Mouse (Mus musculus): Measurements from ENCODE around the gene Gramd4. TPM values are rescaled to one million over a fixed set of nuclear protein-coding genes. Genes with fewer than 3 reads are reported as not detected.

Gramd4 gene
- polyA plus RNA-seq, 1 experiment from 2014 or later = 12.6 TPM

DNA sequence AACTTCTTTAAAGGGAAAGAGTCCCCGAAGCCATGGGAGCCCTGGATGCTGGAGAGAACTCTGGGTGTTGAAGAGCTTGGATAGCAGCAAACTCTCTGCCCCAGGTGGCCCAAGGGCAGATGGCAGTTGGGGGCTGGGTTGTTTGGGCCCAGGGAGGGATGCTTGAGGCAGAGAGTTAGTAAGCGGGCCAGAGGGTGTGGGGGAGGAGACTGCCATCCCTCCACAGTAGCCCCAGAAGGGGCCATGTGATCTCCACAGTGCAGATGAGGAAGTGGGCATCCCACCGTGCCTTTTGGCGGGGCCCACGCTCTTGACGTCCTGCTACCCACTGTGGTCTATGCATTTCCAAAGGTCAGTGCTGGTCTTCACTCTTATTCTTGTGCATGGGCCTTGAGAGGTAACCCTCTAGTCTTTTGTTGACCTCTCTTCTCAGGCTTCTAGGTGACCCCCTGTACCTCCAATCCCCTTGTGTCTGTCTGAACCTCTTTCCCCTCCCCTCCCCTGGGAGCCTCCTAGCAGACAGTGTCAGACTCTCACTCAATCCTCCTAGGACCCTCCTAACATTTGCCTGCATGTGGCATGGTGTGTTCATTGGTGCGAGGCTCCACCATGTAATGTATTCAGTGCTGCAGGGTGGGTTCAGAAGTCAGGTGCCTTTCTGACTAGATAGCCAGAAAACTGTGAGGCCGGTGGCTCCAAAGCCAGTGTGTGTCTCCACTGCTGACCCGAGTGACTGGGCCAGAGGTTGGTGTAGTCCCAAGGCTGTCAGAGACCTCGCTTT is 11.7 kb downstream of the Gramd4 start:
- Histone ChIP-seq H3K27ac (ENCODE audit: low read depth, low read length) (no peak overlapping the region; the same call in 1 of the 2 replicates), H3K9me3 (ENCODE audit: control insufficient read depth, low read length) (no peaks in the 10 kb centered on the region), H3K27me3 (replicated peaks; ENCODE audit: control insufficient read depth, insufficient read depth, low read length) (no peaks in the 10 kb centered on the region), H3K4me3 (ENCODE audit: low read depth, low read length) (no peak overlapping the region), H3K36me3 (ENCODE audit: control insufficient read depth, insufficient read depth, low read length) (no peaks in the 10 kb centered on the region), H3K9ac (ENCODE audit: low read depth, low read length) (no peak overlapping the region), H3K4me1 (replicated peaks; ENCODE audit: control insufficient read depth, insufficient read depth, low read length) (peaks cover 56% of the 10 kb centered on the region), H3K4me2 (no peak overlapping the region)
- ATAC-seq (replicated peaks; ENCODE audit: low FRiP score) (no peak), DNase-seq (ENCODE audit: low spot score) (no peak)
- WGBS = 78% methylated on average over 10 of the region's 10 CpGs

DNA sequence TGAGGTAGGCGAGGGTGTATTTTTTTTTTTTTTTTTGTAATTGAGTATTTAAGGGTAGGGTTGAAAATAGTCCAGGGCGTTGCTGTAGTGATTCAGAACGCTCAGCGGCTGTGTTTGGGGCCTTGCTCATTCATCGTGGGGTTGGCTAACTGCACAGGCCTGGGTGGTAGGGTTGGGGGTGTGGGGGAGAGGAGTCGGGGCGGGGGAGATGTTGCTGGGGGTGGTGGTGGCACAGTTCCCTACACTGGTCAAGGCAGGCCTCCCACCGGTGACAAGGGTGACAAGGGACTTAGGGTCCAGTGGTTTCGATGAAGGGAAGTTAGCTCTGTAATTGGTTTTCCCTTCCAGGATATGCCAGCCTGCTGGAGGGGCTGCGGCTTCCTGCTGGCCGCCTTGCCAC is 12.9 kb downstream of the Gramd4 start:
- H3K4me3 ChIP-seq (ENCODE audit: low read depth, low read length) = no peak overlapping the region
- 44% methylated on average over 11 of the region's 11 CpGs for WGBS
- no peak overlapping the region for H3K27ac ChIP-seq (ENCODE audit: low read depth, low read length)
- H3K9ac ChIP-seq (ENCODE audit: low read depth, low read length) = no peak overlapping the region
- no peak for ATAC-seq (replicated peaks; ENCODE audit: low FRiP score)
- H3K9me3 ChIP-seq (ENCODE audit: control insufficient read depth, low read length) = no peaks in the 10 kb centered on the region
- no peaks in the 10 kb centered on the region for H3K27me3 ChIP-seq (replicated peaks; ENCODE audit: control insufficient read depth, insufficient read depth, low read length)
- peaks cover 45% of the 10 kb centered on the region for H3K4me1 ChIP-seq (replicated peaks; ENCODE audit: control insufficient read depth, insufficient read depth, low read length)
- H3K36me3 ChIP-seq (ENCODE audit: control insufficient read depth, insufficient read depth, low read length) = no peaks in the 10 kb centered on the region
- peak overlapping the region; percentile 22; the same call in 1 of the 2 replicates for H3K4me2 ChIP-seq
- DNase-seq (ENCODE audit: low spot score) = no peak

DNA sequence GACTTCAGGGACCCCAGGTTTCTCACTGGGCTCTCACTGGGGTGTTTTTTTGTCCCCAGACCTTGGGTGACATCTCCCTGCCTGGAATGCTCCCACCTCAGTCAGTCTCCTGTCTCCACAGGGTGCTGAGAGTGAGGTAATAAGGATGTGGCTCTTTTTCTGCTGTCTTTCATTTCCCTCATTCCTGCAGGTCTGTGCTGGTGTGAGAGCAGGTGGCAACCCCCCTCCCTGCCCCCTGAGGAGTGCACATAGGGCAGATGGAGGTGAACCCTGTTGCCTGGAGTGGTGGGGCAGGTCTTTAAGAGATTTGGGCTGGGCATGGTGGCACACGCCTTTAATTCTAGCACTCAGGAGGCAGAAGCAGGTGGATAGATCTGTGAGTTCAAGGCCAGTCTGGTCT is 13.7 kb downstream of the Gramd4 start:
- ATAC-seq (replicated peaks; ENCODE audit: low FRiP score) (no peak), DNase-seq (ENCODE audit: low spot score) (no peak)
- H3K4me3 ChIP-seq (ENCODE audit: low read depth, low read length) = no peak overlapping the region
- WGBS = 67% methylated on average over 1 of the region's 1 CpGs
- H3K9me3 ChIP-seq (ENCODE audit: control insufficient read depth, low read length) = no peaks in the 10 kb centered on the region
- H3K4me2 ChIP-seq = no peak overlapping the region
- H3K36me3 ChIP-seq (ENCODE audit: control insufficient read depth, insufficient read depth, low read length) = no peaks in the 10 kb centered on the region
- peaks cover 45% of the 10 kb centered on the region for H3K4me1 ChIP-seq (replicated peaks; ENCODE audit: control insufficient read depth, insufficient read depth, low read length)
- H3K27ac ChIP-seq (ENCODE audit: low read depth, low read length) = no peak overlapping the region
- no peaks in the 10 kb centered on the region for H3K27me3 ChIP-seq (replicated peaks; ENCODE audit: control insufficient read depth, insufficient read depth, low read length)
- no peak overlapping the region for H3K9ac ChIP-seq (ENCODE audit: low read depth, low read length)

DNA sequence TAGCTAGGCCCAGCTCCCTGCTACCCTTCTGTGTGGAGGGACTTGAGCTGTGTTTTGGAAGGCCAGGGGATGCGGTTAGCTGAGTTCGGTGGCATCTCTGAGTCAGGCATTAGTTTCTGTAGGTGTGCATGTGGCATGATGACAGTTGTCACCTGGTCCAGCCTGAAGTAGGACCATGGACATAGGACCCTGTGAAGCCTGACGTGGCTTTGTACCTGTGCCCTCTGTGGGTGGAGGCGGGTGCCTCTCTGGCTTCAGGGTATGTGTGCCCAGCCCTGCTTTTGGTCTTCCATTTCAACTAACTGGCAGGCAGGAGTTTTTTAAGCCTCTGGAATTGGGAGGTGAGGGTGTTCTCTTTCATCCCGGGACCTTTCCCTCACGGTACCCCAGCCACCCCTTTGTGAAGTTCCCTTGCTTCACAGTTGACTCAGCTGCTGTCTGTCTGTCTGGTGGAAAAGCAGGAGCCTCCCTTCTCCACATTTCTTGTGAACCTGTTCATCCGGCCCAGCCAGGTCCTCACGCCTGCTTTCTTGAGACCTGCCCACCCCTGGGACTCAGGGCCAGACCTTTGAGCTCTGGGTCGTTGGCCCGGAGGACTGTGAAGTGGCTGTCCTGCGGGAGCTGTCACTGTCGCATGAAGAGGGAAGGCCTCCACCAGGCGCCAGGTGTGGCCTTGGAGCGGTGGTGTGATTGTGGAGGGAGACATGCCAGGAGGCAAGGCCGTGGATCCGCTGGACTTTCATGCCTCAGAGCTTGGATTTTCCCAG is 16.9 kb downstream of the Gramd4 start:
- no peak overlapping the region for H3K4me3 ChIP-seq (ENCODE audit: low read depth, low read length)
- 88% methylated on average over 16 of the region's 16 CpGs for WGBS
- H3K9me3 ChIP-seq (ENCODE audit: control insufficient read depth, low read length) = no peaks in the 10 kb centered on the region
- H3K4me2 ChIP-seq = no peak overlapping the region
- H3K27me3 ChIP-seq (replicated peaks; ENCODE audit: control insufficient read depth, insufficient read depth, low read length) = no peaks in the 10 kb centered on the region
- DNase-seq (ENCODE audit: low spot score) (no peak), ATAC-seq (replicated peaks; ENCODE audit: low FRiP score) (no peak)
- no peaks in the 10 kb centered on the region for H3K36me3 ChIP-seq (ENCODE audit: control insufficient read depth, insufficient read depth, low read length)
- H3K4me1 ChIP-seq (replicated peaks; ENCODE audit: control insufficient read depth, insufficient read depth, low read length) = peaks cover 29% of the 10 kb centered on the region
- H3K27ac ChIP-seq (ENCODE audit: low read depth, low read length) = no peak overlapping the region
- no peak overlapping the region for H3K9ac ChIP-seq (ENCODE audit: low read depth, low read length)

DNA sequence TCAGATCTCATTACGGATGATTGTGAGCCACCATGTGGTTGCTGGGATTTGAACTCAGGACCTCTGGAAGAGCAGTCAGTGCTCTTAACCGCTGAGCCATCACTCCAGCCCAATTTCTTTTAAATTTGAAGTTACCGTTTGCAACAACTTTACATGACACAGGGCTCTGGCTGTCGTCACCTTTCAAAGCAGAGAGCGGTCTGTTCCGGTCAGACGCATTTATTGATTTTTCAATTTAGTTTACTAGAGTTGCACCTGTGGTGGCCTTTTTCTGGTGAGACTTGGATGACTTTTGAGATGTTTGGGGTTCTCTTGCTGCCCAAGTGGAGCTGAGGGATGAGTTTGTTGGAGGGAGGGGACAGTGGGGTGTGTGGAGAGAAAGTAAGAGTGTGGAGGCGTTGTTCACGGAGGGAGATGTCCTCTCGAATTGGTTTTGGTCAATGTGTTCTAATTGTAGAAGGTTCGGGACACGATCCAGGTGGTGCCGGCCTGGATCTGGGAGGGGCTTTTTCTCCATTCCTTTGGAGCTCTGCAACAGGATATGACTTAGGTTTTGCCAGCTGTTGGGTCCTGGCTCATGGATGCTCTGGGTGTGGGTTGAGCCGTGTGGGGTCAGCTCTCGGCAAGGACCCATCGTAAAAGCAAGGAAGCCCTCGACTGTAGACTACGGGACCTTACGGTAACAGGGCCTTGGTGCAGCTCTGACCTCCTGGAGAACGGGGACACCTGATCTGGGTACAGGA is 18.0 kb downstream of the Gramd4 start:
- Histone ChIP-seq H3K4me2 (no peak overlapping the region), H3K9me3 (ENCODE audit: control insufficient read depth, low read length) (no peaks in the 10 kb centered on the region), H3K9ac (ENCODE audit: low read depth, low read length) (no peak overlapping the region), H3K27me3 (replicated peaks; ENCODE audit: control insufficient read depth, insufficient read depth, low read length) (no peaks in the 10 kb centered on the region), H3K4me3 (ENCODE audit: low read depth, low read length) (no peak overlapping the region), H3K4me1 (replicated peaks; ENCODE audit: control insufficient read depth, insufficient read depth, low read length) (peaks cover 23% of the 10 kb centered on the region), H3K27ac (ENCODE audit: low read depth, low read length) (no peak overlapping the region), H3K36me3 (ENCODE audit: control insufficient read depth, insufficient read depth, low read length) (no peaks in the 10 kb centered on the region)
- DNase-seq (ENCODE audit: low spot score) (no peak), ATAC-seq (replicated peaks; ENCODE audit: low FRiP score) (no peak)
- WGBS = 89% methylated on average over 20 of the region's 20 CpGs

DNA sequence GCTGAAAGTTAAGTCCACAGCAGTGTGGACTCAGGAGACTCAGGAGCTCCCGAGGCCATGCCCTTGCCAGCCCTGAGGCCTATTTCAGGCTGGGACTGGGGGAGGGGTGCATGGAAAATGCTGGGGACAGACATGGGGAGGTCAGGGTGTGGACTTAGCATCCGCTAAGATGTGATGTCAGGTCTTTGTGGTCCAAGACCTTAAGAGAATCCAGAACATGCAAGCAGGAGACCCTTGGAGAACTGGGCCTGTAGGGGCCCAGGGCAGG is 18.5 kb downstream of the Gramd4 start:
- WGBS = 77% methylated on average over 2 of the region's 2 CpGs
- no peaks in the 10 kb centered on the region for H3K27me3 ChIP-seq (replicated peaks; ENCODE audit: control insufficient read depth, insufficient read depth, low read length)
- H3K4me1 ChIP-seq (replicated peaks; ENCODE audit: control insufficient read depth, insufficient read depth, low read length) = peaks cover 18% of the 10 kb centered on the region
- H3K9ac ChIP-seq (ENCODE audit: low read depth, low read length) = no peak overlapping the region
- H3K27ac ChIP-seq (ENCODE audit: low read depth, low read length) = no peak overlapping the region
- no peaks in the 10 kb centered on the region for H3K9me3 ChIP-seq (ENCODE audit: control insufficient read depth, low read length)
- H3K4me3 ChIP-seq (ENCODE audit: low read depth, low read length) = no peak overlapping the region
- DNase-seq (ENCODE audit: low spot score) (no peak), ATAC-seq (replicated peaks; ENCODE audit: low FRiP score) (no peak)
- no peaks in the 10 kb centered on the region for H3K36me3 ChIP-seq (ENCODE audit: control insufficient read depth, insufficient read depth, low read length)
- H3K4me2 ChIP-seq = no peak overlapping the region

DNA sequence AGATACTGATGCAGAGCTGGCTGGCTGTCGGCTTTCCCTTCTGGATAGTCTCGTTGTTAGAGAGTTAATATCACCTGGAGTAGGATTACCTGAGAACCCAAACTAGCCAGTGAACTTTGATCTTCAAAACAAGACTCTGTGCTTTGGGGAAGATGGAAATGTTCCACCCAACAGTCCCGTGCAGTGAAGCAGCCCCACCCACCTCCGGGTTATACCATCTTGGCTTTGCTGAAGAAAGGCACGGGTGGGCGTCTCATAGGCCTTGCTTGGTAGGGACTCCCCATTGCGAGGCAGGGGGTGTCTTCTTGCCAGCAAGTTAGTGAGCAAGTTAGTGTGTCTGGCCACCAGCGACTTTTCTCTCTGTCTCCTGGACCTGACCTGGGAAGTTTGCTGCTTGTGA is 18.9 kb downstream of the Gramd4 start:
- Histone ChIP-seq H3K4me1 (replicated peaks; ENCODE audit: control insufficient read depth, insufficient read depth, low read length) (peaks cover 17% of the 10 kb centered on the region), H3K9me3 (ENCODE audit: control insufficient read depth, low read length) (no peaks in the 10 kb centered on the region), H3K9ac (ENCODE audit: low read depth, low read length) (no peak overlapping the region), H3K27ac (ENCODE audit: low read depth, low read length) (no peak overlapping the region), H3K4me2 (no peak overlapping the region), H3K4me3 (ENCODE audit: low read depth, low read length) (no peak overlapping the region), H3K36me3 (ENCODE audit: control insufficient read depth, insufficient read depth, low read length) (no peaks in the 10 kb centered on the region), H3K27me3 (replicated peaks; ENCODE audit: control insufficient read depth, insufficient read depth, low read length) (no peaks in the 10 kb centered on the region)
- 76% methylated on average over 8 of the region's 8 CpGs for WGBS
- DNase-seq (ENCODE audit: low spot score) (no peak), ATAC-seq (replicated peaks; ENCODE audit: low FRiP score) (no peak)

DNA sequence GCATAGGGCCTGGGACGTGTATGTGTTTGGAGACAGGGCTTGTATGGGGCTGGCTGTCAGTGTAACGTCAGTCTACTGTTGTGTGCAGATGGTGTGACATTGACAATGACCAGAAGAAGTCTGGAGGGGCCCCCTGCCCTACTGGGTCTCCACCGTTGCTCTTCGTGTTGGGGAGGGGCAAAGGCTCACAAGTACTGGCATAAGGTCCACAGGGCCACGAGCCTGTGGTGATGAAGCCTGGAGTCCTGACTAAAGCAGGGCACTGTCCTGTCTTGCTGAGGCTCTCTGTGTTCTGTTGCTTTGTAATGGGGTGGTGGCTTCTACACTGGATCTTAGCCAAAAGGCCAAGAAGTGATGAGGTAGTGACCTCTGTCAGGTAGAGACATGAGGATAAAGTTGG is 20.4 kb downstream of the Gramd4 start:
- DNase-seq (ENCODE audit: low spot score) (no peak), ATAC-seq (replicated peaks; ENCODE audit: low FRiP score) (no peak)
- Histone ChIP-seq H3K9me3 (ENCODE audit: control insufficient read depth, low read length) (no peaks in the 10 kb centered on the region), H3K4me2 (no peak overlapping the region), H3K9ac (ENCODE audit: low read depth, low read length) (0 out of 2 replicates have a peak overlapping the region, but pooled peaks have one; percentile 14), H3K36me3 (ENCODE audit: control insufficient read depth, insufficient read depth, low read length) (no peaks in the 10 kb centered on the region), H3K27me3 (replicated peaks; ENCODE audit: control insufficient read depth, insufficient read depth, low read length) (no peaks in the 10 kb centered on the region), H3K4me1 (replicated peaks; ENCODE audit: control insufficient read depth, insufficient read depth, low read length) (peaks cover 21% of the 10 kb centered on the region), H3K4me3 (ENCODE audit: low read depth, low read length) (no peak overlapping the region), H3K27ac (ENCODE audit: low read depth, low read length) (no peak overlapping the region; the same call in 1 of the 2 replicates)
- 65% methylated on average over 5 of the region's 5 CpGs for WGBS
